Mouse (Mus musculus) retina, postnatal 7 days (tissue): ENCODE data around the gene Hes1.

ENCODE experiments used
- DNase-seq: peaks from one replicate; pipeline ENCODE4 v3.0.0-alpha.2; 2012; ENCODE audit warnings: low read depth, low spot score

Gene Hes1

GRCm38 (mm10) chr16:30050767-30051490, 13.3 kb upstream of the Hes1 start:
- DNase-seq: no peak

- no peak for DNase-seq
These were observed 11.9 kb upstream of the Hes1 start for GRCm38 (mm10) chr16:30052271-30052670.

DNA sequence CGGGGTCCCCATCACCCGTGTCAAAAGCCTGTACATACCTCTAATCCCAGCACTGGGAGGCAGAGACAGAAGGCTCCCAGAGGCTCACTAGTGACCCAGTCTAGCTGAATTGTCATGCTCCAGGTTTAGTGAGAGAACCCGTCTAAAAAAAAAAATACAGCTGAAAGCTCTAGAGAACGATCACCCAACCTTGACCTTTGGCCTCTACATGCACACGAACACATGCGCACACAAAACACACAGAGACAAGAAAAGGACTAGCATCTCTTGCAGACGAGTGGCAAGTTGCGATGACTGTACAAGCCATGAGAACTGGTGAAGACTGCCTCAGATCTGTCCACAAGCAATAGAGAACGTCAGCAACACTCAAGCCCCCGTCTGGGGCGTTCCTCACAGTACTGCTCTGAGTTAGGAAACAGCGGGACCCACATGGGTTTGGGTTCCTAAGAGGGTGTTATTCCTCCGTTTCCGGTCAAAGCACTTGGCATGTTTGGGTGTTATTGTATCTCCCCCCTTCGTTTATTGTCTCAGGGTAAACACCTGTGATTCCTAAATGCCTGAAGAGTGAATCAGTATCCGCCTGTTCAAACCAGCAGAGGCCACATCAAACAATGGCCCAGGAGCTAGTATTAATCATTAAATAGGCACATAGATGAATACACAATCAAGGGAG, 11.2 kb upstream of the Hes1 start:
- DNase-seq: no peak

DNA sequence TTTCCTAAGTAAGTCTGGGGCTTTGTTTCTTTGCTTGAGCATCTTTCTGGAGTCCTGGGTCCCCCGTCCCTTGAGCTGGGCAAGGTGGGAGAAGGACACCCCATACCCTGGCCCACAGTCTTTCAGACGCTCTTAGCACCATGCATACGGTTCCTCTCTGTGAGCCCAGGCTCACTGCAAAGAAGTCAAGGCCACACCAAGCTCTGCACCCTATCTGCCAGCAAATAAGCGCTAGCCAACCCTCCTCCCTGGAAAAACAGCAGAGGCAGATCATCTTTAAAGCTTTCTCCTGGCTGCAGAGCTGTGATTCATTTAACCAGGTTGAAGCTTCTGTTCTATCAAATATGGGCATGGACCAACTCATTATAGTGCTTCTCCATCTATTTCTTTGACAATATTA, 9.6 kb upstream of the Hes1 start:
- DNase-seq: no peak

DNA sequence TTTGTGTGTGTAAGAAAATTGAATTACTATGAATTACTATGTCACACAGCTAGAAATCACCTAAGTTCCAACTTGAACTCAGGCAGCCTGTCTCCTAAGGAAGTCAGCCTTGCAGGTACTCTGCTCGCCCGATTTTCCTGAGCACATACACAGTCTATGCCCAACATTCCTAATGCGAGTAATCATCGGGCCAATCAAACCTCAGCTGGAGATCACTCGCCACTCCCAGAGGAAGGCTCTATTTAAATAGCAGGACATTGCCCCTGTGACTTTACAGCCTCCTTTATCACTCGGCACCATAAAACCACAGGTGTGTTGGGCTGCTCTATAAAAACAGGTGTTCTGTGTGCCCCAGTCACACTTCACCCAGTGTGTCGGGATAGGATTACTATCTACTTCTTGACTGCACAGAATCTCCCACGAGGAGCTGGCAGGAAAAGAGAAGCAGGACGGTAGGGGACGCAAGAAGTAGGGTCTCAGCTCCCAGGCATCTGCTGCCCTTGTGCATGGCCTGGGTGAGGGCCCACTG, 8.8 kb upstream of the Hes1 start:
- no peak for DNase-seq

DNA sequence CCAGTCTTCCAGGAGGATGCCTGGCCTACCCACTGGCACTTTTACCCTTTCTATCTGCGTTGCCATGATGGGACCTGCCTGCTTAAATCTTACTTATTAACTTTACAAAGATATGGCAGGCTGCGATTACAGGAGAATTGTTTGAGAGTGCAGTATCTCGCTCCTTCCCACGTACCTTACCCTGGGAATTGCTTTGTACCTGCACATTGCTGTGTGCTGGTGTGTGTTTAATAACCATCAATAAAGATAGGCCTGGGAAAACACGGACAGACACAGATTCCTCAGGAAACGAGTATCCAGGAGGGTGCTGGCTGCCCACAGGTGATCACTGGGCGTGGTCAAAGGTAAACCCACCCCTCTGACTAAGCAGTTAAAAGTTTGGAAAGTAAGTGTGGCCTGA, 8.3 kb upstream of the Hes1 start:
- DNase-seq: no peak

GRCm38 (mm10) chr16:30056906-30057305, 7.3 kb upstream of the Hes1 start:
- DNase-seq: no peak

- no peak for DNase-seq
These were observed 5.0 kb upstream of the Hes1 start for GRCm38 (mm10) chr16:30058974-30059717.

DNA sequence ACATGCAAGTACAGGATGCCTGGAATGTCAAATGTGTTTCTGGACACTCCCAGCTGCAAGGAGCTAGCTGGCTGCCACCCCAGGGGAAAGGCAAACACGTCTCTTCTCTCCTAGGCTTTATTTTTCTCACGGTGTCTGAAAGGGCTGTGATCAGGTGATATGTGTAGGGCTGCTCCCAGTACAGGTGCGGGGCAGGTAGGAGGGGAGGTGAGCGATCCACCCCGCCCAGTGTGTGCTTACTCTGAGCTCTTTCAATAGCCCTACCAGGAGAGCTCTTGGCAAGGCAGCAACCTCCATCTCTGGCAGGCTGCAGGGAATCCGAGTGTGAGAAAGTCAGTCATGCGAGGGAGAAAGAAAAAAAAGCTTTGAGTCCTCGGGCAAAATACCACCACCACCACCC, 3.8 kb upstream of the Hes1 start:
- no peak for DNase-seq

DNA sequence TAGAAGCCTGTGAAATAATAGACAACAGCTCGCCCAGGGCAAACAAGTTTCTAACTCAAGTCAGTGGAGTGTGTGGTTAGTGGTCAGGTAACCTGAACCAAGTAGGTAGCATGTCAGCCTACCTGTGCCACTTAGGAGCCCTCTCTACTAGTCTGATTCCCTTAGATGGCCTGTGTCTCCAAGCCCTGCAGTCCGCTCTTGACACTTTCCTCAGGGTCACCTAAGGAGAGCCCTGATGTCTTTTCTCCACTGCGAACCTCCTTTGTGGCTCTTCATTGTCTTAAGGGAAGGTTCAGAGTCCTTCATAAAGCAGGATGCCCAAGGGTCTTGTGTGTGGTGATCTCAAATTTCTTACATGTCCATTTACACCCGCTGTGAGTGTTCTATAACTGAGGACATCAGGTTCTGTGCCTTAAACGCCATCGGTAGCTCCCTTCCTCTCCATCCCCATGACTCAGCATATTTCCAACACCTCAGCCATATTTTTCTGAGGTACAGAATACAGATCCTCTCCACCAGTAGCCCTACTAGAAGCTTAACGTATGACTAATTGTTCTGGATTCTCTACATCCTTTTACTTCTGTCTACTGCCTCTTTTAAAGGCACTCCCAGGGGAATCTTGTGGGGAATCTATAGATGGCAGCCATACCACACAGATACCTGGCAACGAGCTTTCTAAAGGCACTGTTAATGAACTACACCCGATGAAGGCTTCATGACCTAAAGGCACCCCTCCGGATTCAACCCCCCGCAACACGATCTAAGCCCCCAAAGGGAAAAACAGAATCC, 1.7 kb upstream of the Hes1 start:
- no peak for DNase-seq

- peak; percentile 43 for DNase-seq
These were observed 883 bp upstream of the Hes1 start for GRCm38 (mm10) chr16:30063121-30063881.

DNA sequence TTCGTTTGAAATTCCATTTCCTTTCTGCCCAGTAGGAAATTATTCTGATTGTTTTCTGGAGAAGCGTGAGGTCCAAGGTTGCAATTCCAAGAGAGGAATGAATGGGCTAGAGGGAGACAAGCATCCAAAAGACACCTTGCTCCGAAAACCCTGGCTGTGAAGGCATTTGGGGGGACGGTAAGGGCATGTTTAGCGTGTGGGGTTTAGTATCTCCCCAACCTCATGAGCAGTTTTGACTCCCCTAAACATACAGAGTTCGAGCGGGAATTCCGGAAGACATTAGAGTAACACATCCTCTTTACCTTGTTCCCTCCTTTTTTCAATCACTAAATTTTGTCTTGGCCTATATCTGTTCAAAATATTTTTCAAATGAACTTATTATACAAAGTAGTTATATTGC, 429 bp downstream of the Hes1 start:
- no peak for DNase-seq

DNA sequence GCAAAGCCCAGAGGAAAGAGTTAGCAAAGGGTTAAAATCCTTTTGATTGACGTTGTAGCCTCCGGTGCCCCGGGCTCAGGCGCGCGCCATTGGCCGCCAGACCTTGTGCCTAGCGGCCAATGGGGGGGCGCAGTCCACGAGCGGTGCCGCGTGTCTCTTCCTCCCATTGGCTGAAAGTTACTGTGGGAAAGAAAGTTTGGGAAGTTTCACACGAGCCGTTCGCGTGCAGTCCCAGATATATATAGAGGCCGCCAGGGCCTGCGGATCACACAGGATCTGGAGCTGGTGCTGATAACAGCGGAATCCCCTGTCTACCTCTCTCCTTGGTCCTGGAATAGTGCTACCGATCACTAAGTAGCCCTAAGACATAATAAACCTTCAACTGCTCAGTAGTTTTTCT, 893 bp downstream of the Hes1 start:
- DNase-seq: peak; percentile 62

GRCm38 (mm10) chr16:30065537-30066183, 1.5 kb downstream of the Hes1 start:
- no peak for DNase-seq

DNA sequence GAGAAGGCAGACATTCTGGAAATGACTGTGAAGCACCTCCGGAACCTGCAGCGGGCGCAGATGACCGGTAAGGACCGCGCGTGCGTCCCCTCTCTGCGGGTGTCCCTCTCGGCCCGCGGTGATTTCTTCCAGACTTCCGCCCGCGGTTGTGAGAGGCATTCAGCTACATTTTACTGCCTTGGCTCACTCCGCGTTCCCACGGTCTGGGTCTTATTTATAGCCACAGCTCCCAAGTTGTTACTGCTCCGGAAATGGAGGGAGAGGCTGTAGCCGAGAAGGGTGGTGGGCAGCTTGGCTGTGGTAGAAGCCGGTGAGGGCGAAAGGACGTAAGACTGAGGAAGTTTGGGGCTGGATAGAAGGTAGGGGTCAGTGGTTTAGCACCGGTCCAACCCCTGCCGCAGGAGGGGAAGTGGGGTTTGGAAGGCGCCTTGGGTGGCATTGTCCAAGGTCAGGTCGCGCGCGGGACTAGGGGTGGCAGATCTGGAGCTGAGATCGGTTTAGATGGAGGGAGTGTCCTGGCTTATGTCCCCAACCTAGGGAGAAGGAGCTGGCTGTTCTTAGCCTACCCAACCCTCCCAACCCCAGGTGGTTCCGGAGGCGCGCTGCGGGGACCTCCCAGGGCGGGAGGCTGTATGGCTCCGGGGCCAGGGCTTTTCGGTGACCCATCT, 2.1 kb downstream of the Hes1 start:
- DNase-seq: no peak

GRCm38 (mm10) chr16:30066852-30067301, 2.7 kb downstream of the Hes1 start:
- peak; percentile 58 for DNase-seq

DNA sequence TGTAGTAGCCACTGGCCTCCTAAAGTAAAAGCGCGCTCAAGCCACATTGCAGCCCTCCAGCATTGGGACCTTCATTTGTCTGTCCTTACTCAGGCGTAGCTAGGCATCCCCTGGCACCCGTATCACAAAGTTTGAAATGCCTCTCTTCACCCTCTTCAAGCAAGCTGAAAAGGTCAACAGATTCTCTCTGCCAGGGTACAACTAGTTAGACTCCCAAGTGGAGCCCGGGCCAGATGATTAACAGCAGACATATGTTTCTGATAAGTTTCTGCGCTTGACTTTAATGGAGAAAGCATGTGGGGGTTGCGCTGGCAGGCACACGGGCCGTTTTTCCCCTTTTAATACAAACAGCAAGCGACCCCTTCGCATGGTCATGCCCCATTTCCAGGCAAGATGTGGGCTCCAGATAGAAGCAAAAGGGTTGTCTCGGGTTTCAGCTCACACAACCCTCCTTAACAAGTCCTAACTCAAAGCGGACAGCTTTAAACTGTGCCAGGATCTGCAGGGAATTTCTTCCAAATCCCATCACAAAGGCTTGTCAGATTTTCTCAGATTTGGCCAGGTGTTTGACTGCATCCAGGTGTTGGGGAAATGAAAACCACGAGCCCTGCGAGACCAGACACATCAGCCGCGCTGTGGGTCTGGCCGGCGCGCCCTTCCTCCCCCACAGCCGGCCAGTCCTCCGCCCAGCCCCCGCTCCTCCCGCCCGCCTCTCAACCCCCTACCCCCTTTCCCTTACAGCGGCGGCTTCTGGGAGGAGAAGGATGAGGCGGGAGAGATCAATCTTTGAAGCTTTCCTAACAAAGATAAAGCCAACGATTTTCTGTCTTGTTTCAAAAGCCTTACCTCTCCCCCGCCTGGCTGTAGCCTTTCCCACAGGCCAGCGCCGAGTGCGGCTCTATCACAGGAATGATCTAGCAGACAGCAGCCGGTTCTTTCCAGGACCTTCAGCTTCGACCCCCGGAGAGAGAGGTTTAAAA, 4.1 kb downstream of the Hes1 start:
- no peak for DNase-seq

DNA sequence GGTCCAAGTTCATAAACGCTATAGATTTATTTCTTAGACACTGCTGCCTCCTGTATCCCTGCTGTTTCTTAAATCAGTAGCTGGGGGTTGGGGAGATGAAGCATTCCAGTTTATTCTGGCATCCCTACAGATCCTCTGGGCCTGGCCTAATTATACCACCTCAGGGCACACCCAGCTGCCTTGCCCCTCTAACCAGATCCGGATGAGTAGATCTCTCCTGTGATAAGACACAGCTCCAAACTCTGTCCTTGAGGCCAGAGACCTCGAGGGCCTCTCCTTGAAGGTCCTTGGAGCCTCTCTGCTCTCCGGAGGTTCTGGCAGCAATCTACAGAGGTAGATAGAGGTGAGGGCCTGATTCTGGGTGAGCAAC, 5.4 kb downstream of the Hes1 start:
- no peak for DNase-seq
